Mouse (Mus musculus) heart, adult 2 months (tissue): ENCODE results near the gene Smndc1.

ENCODE experiments used
- CTCF ChIP-seq: fragments of 200-600 bp; IDR thresholded peaks from 2 replicates; pipeline ENCODE4 v1.8.1; 2022; ENCODE audit warnings: antibody characterized with exemption, mild to moderate bottlenecking, moderate library complexity
- EP300 ChIP-seq: fragments of 200-500 bp; IDR thresholded peaks from 2 replicates; pipeline ENCODE4 v1.6.1; 2011; ENCODE audit warnings: low read depth, low read length, control low read depth; ENCODE audit not compliant: insufficient read depth
- POLR2A ChIP-seq: fragments of 200-500 bp; IDR thresholded peaks from 2 replicates; pipeline ENCODE4 v1.6.1; 2011; ENCODE audit warnings: mild to moderate bottlenecking, low read depth, low read length, control low read depth; ENCODE audit not compliant: insufficient read depth

DNA sequence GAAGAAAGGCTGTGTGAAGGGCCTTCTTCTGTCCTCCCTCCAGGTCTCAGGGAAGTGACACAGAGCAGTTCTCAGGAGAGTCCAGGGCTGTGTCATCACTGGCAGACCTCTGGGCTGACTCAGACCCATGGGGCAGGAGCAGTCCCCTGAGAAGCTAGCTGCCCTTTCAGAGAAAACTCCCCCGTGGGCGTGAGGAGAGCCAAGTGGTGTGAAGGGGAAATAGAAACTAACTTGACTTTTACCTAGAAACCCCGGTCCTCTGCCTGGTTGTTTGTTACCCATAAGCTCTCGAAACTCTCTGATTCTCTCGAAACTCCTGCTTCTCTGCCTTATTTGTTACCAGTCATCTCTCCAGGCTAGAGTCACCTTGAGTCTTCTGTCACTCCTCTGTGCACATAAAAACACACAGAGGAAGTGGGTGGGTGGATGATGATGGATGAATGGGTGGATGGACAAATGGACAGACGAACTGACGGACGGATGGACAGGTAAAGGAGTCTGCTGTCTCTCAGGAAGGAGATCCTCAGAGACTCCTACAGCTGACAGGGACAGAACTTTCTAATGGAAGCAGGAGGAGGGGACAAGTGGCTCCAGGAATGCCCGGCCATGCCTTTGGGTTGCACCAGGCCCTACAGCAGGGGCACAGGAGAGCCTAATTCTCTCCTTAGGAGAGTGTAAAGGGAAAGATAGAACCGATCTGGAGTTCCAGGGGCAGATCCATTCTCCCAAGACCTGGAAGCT lies 43.7 kb upstream of the Smndc1 start:
- no peak for TF ChIP-seq CTCF
- TF ChIP-seq POLR2A = no peak
- TF ChIP-seq EP300 = no peak
